Mouse (Mus musculus): ENCODE data around the gene Fto. TPM values are rescaled to one million over a fixed set of nuclear protein-coding genes. Genes with fewer than 3 reads are reported as not detected.
A peak's percentile ranks its signal among the peaks of the same experiment; 100 is the strongest.

Gene Fto
- polyA plus RNA-seq, 1 experiment, result 119 TPM

DNA sequence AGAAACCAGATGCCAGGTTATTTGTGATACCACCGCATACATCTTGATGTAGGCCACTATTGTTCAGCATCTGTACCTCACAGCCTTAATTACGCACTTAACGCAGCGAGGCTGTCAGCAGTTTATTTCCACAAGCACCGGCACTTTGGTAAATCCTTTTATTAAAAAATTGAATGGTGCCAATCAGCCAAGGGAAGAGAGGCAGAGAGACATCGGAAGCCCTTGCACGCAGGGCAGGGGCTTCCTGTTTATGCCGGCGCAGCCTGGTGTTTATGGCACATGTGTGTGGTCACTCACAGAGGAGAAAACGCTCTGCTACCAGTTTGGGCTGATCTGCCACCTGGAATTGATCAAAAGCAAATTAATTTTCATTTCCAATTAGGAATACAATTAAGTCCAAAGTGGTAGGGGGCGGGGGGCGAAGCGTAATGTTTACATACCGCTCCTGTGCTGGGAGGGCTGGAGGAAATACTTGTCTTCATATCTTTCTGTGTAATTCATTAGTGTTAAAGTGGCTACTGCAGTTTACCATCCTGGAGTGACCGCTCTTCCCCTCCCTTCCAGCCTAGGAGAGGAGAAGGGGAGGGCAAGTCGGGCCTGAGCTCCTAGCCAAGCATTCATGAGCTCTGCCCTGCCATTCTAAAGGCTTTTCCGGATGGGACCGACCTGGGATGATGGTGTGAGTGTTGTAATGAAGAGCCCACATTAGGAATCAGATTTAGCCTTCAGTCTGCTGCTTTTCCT, 299.2 kb downstream of the Fto start:
- Histone ChIP-seq H3K27ac (ENCODE audit: insufficient read depth, low read length) (no peak overlapping the region), H3K4me1 (ENCODE audit: control insufficient read depth, insufficient read depth, low read length) (no peaks in the 10 kb centered on the region; the same call in 1 of the 2 replicates), H3K4me3 (ENCODE audit: insufficient read depth, low read length) (no peak overlapping the region)
- TF ChIP-seq POLR2A (IDR thresholded peaks at IDR 0.05; ENCODE audit: extremely low read depth, insufficient read depth, low read length) (no peak), CTCF (IDR thresholded peaks at IDR 0.05; ENCODE audit: extremely low read depth, insufficient read depth, low read length) (no peak)

DNA sequence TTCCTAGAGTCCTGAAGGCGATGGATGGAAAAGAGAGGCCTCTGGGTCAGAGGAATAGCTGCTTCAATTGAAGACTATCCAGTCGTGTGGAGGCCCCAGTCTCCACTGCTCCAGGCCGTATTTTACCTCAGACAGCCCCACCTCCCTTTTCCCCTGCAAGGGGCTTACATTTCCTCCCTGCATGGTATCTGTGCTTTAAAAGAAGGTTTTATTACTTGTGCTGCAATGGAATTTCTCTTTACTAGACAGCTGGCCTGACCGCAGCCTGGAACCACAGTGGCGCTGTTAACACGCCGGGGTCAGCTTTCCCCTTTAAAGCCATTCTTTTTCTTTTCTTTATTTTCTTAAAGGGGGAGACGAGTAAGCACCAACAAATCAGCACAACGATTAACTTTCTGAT, 300.3 kb downstream of the Fto start:
- no peak overlapping the region for H3K4me3 ChIP-seq (ENCODE audit: insufficient read depth, low read length)
- H3K27ac ChIP-seq (ENCODE audit: insufficient read depth, low read length), result no peak overlapping the region
- TF ChIP-seq CTCF (IDR thresholded peaks at IDR 0.05; ENCODE audit: extremely low read depth, insufficient read depth, low read length) (no peak), POLR2A (IDR thresholded peaks at IDR 0.05; ENCODE audit: extremely low read depth, insufficient read depth, low read length) (no peak)
- H3K4me1 ChIP-seq (ENCODE audit: control insufficient read depth, insufficient read depth, low read length), result peaks cover 5% of the 10 kb centered on the region; the same call in 1 of the 2 replicates

DNA sequence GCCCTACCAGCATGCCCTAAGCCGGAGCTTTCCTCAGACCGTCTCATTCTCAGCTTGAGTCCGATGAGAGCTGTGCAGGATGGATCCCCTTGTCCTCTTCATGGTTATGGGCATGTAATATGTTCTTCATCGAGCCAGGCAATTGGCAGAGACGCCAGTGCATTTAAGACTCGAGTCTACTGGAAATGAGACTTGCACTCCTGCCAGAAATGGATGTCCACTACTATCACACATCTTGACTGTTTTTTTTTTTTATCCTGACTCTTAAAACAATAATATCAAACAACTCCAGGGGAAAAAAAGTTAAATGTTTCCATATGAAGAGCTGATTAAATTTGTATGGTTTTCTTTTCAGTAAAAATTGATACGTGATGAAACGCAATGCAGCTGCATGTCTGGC, 301.9 kb downstream of the Fto start:
- TF ChIP-seq CTCF (IDR thresholded peaks at IDR 0.05; ENCODE audit: extremely low read depth, insufficient read depth, low read length), result no peak
- no peak for TF ChIP-seq POLR2A (IDR thresholded peaks at IDR 0.05; ENCODE audit: extremely low read depth, insufficient read depth, low read length)
- no peak overlapping the region for H3K27ac ChIP-seq (ENCODE audit: insufficient read depth, low read length)
- no peak overlapping the region for H3K4me3 ChIP-seq (ENCODE audit: insufficient read depth, low read length)
- peaks cover 5% of the 10 kb centered on the region; the same call in 1 of the 2 replicates for H3K4me1 ChIP-seq (ENCODE audit: control insufficient read depth, insufficient read depth, low read length)

DNA sequence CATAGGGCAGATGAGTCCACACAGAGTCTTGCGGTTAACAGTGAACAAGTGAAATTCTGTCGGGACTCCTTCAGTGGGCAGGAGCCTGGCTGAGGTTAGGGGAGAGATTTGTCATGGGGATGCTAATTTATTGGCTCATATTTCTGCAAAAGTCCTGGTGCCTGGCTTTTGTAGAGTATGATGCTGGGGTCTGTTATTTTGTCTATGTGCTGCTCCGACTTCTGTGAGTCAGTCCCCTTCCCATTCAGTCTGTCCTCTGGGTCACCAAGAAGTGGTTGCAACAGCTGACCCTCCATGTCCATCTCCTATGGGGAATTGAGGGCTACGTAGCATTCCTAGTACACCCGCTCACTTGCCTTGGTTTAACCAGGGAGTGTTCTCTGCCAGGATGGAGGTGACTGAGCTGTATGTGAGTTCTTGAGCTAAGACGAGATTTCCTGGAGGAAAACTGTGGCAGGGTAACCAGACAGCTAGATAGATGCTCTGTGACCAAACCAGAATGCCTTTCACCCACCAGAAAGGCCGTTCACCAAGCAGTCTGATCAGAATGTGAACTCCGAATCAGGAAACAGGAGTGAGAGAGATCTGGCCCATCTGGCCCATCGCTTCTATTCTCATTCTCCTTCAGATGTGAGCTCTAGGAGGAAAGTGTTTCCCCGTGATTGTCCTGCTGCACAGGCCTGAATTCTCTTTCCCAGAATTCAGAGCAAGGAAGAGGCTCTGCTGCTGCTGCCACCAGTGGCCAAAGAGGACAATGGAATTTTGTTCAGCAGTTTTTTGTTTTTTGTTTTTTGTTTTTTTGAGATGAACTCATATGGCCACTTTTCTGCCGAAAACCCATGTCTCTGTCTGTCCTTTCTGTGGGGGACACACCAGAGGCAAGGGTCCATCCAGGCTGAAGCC, 302.7 kb downstream of the Fto start:
- TF ChIP-seq CTCF (IDR thresholded peaks at IDR 0.05; ENCODE audit: extremely low read depth, insufficient read depth, low read length), result no peak
- no peak for TF ChIP-seq POLR2A (IDR thresholded peaks at IDR 0.05; ENCODE audit: extremely low read depth, insufficient read depth, low read length)
- Histone ChIP-seq H3K4me3 (ENCODE audit: insufficient read depth, low read length) (no peak overlapping the region), H3K27ac (ENCODE audit: insufficient read depth, low read length) (no peak overlapping the region), H3K4me1 (ENCODE audit: control insufficient read depth, insufficient read depth, low read length) (peaks cover 5% of the 10 kb centered on the region; the same call in 1 of the 2 replicates)

DNA sequence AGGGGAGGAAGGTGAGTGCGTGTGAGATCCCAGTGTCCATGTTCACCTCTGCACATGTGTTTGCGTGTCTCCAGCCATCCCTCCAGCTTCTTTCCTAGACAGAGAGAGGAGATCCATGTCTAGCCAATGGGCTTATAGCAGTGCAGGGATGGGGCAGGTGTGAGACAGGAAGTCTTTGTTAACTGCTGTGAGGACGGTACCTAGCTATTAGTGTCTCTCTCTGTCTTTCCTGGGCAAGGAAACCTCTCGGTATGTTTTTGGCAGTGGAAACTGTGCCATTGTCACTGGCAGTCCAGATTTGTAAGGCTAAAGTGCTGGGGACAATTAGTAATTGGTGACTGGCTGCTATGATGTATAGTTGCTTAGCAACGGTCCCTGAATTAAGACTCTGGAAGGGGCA, 304.4 kb downstream of the Fto start:
- H3K27ac ChIP-seq (ENCODE audit: insufficient read depth, low read length), result no peak overlapping the region
- H3K4me1 ChIP-seq (ENCODE audit: control insufficient read depth, insufficient read depth, low read length), result peaks cover 5% of the 10 kb centered on the region; the same call in 1 of the 2 replicates
- no peak overlapping the region for H3K4me3 ChIP-seq (ENCODE audit: insufficient read depth, low read length)
- TF ChIP-seq POLR2A (IDR thresholded peaks at IDR 0.05; ENCODE audit: extremely low read depth, insufficient read depth, low read length) (no peak), CTCF (IDR thresholded peaks at IDR 0.05; ENCODE audit: extremely low read depth, insufficient read depth, low read length) (no peak)

DNA sequence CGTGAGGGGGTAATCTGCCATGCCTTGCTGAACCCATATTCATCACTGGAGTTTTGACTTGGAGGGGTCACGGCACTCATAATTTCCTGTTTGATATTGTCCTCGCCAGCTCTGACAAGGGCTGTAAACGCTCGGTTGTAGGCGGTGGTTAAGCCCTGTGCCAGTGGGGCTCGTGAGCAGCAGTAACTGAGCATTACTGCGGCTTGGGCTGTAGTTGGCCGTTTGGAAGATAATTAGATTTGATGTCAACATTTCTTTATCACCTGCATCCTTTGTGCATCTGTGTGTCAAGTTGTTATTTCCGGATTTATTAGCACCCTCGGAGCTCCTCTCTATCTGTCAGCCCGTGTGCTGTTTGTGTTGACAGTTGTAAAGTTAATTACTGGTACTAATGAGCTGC, 309.4 kb downstream of the Fto start:
- Histone ChIP-seq H3K27ac (ENCODE audit: insufficient read depth, low read length) (no peak overlapping the region), H3K4me3 (ENCODE audit: insufficient read depth, low read length) (no peak overlapping the region), H3K4me1 (ENCODE audit: control insufficient read depth, insufficient read depth, low read length) (peaks cover 6% of the 10 kb centered on the region; the same call in 1 of the 2 replicates)
- TF ChIP-seq CTCF (IDR thresholded peaks at IDR 0.05; ENCODE audit: extremely low read depth, insufficient read depth, low read length), result no peak

DNA sequence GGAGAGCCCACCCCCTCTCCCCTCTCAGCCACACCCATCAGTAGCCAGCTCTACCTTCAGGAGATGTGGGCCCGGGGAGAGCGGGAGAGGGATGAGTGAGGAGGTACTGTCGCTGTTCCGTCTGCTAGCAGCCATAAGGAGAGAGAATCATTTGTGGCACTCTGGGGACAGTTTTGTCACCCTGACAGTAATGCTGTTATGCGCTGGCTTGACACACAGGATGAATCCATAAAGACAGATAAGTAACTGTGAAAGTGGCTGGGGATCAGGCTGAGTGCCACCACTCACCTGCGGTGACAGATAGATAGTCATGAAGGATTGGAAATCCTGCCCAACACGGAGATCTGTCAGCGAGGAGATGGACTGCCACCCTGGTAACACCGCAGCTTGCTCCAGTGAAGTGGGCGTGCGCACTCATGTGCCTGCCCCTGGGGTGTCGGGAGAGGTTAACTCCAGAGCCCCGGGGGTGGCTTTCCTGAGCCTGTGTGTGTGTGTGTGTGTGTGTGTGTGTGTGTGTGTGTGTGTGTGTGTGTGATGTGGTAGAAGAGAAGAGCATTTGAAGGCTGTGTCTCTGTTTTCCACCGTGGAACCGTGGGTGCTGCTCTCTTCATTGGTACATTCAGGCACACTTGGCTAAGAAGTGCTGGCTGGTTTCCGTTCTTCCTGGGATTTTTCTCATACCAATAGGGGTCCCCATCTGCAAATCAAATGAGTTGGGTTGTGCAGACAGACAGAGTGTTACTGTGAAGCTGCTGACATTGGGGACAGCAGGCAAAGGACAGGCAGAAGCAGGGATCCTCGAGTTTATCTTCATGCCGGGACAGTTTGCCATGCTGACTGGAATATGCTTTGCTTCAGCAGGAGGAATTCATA, 312.6 kb downstream of the Fto start:
- Histone ChIP-seq H3K4me1 (ENCODE audit: control insufficient read depth, insufficient read depth, low read length) (0 out of 2 replicates have a peak, but pooled peaks cover 2% of the 10 kb centered on the region), H3K4me3 (ENCODE audit: insufficient read depth, low read length) (no peak overlapping the region), H3K27ac (ENCODE audit: insufficient read depth, low read length) (no peak overlapping the region)
- 0 out of 2 replicates have a peak, but pooled peaks have one; percentile 12 for TF ChIP-seq CTCF (IDR thresholded peaks at IDR 0.05; ENCODE audit: extremely low read depth, insufficient read depth, low read length)
- TF ChIP-seq POLR2A (IDR thresholded peaks at IDR 0.05; ENCODE audit: extremely low read depth, insufficient read depth, low read length), result no peak

DNA sequence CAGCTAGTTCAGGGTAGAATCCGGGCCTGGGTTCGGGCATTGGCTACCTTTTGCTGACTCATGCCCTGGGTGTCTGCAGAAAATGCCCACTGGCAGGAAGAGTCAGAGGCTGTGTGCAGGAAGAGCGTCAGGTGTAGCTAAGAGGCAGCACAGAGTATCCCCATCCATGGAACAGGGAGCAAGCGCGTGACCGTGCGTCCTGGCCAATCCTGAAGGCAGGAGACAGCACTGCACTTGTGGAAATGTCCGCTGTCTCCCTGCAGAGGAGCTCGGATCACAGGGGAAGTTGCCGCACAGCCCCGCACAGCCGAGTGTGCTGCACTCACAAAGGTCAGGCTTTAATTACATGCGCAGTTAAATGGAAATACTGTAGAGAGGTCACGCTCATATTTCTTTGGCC, 316.3 kb downstream of the Fto start:
- TF ChIP-seq POLR2A (IDR thresholded peaks at IDR 0.05; ENCODE audit: extremely low read depth, insufficient read depth, low read length), result no peak
- no peak for TF ChIP-seq CTCF (IDR thresholded peaks at IDR 0.05; ENCODE audit: extremely low read depth, insufficient read depth, low read length)
- no peak overlapping the region for H3K27ac ChIP-seq (ENCODE audit: insufficient read depth, low read length)
- H3K4me3 ChIP-seq (ENCODE audit: insufficient read depth, low read length), result no peak overlapping the region
- H3K4me1 ChIP-seq (ENCODE audit: control insufficient read depth, insufficient read depth, low read length), result 0 out of 2 replicates have a peak, but pooled peaks cover 2% of the 10 kb centered on the region
